Mouse (Mus musculus) cerebellum, adult 18-20 months (tissue): Measurements from ENCODE around the gene 4930544G11Rik.

Experiments used
- DNase-seq, 2 experiments: peaks; one replicate each; pipeline ENCODE4 v3.0.0; 2021

The 4930544G11Rik gene

DNA sequence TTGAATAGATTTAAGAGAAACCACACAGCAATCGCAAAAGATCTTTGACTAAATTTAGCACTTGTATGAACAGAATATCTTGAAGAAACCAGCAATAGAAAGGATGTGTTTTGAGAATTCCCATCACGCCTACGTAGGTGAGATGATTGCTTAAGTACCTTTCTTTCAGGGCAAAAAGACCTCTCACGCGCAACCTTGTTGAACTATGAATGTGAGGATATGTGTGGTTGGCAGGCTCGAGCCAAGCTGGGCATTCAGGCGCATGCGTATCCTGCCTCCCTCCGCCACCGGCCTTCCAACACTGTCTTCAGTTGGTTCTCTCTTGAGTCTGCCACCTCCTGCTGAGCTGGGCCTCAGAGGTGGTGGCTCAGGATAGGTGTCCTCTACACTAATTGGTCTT, at the start of gene 4930544G11Rik:
4930544G11Rik (plus strand) TSS at position 301 of the 400 bp plus-strand sequence.
- DNase-seq = no peak

DNA sequence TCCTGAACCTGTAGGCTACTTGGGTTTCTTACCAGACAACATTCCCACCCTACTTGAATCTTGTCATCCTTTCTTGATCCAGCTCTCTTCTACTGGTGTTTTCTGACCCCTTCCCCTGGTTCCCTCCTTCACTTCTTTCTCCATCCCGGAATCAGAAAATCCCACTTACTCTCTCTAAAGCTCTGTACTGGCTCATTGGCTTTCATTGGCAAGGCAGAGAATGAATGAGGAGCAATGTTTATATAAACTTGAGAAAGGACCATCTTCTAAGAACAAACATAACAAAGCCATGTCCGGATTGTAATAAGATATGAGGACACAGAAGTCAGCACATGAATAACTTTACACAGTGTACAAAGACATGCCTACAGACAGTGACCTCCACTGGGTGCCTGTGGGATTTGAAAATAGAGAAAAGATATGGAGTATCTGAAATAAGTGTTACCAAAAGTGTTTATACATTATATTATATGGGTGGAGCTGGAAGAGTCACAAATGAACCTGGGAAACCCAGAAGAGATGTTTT, 45.7 kb upstream of the 4930544G11Rik start:
- DNase-seq = no peak

DNA sequence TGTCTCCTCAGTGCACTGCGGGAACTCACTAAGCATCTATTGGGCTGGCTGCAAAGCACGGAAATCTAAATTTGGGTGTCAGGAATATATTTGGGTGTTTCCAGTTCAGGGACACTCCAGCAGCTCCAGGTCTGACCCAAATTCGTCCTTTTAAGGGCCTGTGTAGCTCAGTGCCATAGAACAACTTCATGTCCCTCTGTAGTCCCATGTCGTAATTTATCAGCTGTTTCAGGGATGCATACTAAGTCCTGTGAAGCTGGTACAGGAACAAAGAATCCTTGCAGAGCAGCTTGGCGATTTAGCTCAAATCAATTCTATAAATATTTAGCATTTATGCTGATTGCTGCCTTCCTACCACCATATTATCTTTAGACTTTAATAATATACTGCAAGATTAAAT, 37.0 kb upstream of the 4930544G11Rik start:
- no peak for DNase-seq

DNA sequence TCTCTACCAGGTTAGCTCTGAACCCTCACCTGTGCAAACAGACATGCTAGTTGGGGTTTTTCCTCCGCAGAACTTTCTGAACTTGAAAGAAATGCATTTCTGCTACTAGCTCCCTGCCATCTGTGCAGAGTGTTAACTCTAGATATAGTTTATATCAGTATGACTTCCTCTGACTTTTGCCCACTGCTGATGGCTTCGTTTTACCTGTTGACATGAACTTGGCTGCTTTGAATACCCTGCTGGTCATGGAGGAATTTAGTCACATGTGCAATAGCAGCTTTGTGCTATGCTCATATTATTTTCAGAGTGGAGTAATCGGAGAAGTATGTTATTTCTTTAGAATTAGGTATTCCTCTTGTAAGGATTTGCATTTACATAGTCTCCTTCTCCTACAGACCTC, 30.7 kb upstream of the 4930544G11Rik start:
- DNase-seq = no peak

DNA sequence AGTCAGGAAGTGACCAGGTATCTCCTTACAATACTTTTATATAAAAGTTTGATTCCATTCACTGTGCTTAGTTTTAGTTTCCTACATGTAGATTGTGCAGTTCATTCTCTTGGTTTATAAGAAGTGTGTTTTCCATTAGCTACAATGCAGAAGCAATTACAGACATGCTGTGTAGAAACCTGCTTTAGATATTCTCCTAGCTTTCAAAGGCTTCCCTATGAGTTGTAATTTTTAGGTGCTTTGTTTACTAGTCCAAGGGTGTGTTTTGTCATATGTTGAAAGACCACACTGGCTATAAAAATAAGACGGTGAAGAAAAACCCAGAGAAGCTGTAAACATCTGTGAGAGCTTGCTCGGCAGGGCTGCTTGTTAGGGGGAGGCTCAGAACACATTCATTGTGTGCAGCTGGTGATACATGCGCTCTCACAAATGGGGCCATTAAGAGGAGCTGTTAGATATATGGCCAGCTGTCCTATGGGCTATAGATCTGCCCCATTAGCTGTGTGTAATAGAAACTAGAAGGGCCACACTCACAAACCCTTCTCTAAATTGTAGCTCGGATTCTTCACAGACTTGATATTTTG, 28.8 kb upstream of the 4930544G11Rik start:
- no peak for DNase-seq

DNA sequence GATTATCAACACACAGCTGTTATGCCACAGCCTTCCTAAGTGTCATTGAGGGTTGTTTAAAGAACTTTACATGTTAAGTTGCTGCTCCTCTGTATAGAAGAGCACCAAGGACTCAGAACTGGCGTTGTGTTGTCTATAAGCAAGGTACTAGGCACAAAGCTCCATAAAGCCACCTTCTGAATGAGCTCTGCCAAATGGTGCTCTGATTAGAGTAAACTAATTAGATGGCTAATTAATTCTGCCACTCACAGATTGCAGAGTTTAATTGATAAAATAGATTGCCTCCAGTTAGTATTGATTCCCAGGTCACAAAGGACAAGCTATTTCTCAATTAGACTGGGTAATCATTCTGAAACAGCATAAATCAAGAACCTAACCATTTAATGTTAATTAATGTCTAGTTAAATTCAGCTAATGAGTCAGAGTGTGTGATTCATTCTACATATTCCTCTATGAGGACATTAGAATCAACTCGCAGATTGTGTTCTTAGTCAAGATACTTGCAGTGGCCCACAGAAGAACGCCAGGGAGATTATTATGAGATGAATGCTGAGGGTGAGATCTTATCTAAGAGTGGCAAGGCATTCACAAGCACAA, 26.6 kb upstream of the 4930544G11Rik start:
- DNase-seq = no peak

DNA sequence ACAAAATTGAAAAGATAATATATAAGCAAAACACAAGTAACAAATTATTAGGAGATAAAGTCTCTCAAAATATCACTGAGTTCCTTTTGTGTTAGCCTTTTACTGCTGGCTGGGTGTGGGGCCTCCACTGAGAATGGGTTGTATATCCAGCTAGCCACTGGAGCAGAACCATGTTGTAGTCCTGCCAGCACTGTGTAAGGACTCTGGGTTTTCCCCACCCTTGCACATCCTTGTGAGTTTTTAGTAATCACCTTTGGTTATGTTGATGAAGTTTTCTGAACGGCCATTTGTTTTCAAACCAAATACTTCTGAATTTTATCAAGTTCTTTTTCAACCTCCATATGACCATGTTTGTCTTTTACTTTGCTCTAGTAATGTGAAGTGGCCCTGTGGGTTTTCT, 21.9 kb upstream of the 4930544G11Rik start:
- DNase-seq = no peak

DNA sequence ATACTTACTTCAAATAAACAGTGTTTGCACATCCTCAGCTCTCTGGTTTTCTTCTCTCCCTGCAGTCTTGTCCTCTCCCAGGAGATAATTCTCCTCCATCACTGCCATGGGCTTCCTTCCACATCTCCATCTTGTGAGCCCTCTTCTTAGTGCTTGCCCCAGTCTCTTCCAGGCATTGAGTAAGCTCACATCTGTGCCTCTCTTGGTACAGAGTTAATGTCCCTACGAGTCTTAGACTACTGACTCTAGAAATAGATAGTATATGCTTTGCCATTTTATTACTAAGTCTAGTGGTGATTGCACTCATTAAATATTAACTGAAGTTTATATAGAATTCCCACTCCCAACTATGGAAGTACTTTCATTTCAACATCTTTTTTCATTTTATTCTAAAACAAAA, 19.6 kb upstream of the 4930544G11Rik start:
- no peak for DNase-seq

DNA sequence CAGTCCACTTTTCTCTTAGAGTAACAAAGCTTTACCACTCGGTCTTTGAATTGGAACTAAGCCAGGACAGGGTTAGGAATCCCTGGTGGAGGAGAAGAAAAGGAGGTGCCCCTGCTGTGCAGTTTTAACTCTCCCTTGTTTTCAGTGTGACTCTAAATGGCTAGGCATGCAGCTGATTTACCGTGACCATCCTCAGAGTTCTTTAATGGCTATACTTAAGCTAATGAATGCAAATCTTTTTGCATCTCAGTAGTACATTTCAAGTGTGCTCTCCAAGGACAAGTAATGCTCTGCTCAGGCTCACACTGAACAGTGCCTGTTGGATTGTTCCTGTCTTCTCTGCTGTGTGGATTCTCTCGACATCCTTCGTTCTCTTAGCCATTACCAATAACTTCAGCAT, 19.2 kb upstream of the 4930544G11Rik start:
- DNase-seq = no peak

DNA sequence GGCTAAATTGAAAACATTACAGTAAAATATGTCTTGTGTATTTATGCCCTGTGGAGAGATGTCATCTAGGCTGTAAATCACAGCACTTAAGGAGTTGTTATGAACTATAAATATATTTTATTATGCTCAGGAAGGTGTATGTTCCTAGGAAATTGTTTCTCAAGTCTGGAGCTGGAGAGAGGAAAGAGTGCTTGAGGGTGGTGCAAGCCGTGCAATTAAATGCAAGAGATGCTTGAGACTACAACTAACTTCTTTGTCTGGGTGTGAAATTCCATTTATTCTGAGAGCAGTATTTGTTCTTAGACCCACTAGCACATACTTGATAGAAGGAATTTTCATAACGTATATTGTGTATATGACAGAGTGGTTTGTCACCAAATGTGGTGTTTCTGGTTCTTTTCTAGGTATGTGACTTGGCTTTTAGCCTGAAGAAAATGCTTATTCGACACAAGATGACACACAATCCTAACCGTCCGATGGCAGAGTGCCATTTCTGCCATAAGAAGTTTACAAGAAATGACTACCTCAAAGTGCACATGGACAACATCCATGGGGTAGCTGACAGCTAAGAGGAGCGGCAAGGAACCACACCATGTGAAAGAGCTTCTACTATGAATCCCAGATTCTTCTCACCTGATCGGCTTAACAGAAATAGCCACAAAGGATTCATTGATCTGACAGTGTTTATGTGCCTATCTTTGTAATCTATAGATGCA, 16.7 kb upstream of the 4930544G11Rik start:
- DNase-seq = no peak

DNA sequence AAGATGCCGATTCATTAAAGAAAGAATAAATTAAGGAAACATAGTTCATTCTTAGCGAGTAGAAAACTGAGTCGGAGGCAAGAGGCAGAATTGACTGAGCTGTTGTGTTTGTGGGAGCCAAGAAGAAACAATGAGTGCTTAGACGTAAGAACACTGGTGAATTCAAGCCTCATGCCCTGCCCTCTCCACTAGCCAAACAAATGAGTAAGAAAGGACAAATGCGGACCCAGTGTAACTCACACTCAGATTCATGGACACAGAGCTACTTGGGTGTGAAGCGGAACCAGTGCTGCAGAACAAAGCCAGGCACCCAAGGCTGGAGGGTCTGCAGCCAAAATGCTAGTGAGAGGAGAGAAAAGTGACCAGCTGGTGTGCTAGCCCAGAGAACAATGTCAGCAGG, 1.9 kb upstream of the 4930544G11Rik start:
- no peak for DNase-seq

DNA sequence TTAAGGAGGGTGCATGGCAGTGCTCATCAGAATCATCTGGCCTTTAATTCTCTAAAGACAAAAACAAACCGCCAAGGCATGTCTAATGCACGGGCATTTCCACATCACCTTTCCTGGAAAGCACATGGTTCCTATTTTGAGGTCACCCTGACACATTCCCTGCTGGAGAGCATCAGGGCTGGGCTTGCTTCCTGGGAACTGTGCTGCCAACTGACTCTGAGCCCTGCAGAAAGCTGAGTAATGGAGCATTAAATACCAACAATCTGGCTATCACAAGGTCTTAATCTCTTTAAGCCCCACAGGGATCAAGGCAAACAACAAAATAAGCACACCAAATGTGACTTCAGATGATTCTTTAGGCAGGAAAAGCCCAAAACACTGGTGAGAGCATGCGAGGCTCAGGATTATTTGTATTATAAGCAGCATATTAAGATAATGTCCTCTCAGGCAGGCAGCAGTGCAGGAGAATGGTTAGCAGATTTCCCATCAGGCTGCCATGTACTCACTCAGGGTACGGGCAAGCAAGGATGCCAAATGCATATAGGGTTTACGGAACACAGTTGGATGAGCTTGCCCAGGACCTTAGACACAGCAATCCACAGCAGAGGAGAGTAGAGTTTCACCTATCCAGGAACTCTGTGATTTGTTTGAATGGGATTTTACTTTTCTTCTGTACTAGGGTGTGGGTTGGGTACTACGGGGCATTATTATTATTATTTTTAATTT, 17.1 kb downstream of the 4930544G11Rik start:
- peak; percentile 16 to 23 for DNase-seq

DNA sequence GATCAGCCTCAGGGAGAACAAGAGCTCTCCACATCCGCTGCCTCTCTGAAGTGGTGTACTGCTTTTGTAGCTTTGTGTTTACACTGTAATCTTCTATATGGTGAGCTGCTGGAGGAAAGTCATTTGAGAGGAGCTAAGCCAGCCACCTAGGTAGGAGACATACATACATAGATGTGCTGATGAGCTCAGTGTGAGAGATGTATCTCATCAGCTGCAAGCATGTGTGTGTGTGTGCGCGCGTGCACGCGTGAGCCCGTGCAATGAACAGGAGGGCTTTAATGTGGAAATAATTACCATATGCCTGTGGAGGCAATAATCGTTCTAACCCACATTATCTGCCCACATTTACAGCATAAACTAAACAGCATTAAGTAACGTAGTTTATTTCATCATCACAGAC, 18.0 kb downstream of the 4930544G11Rik start:
- no peak for DNase-seq

DNA sequence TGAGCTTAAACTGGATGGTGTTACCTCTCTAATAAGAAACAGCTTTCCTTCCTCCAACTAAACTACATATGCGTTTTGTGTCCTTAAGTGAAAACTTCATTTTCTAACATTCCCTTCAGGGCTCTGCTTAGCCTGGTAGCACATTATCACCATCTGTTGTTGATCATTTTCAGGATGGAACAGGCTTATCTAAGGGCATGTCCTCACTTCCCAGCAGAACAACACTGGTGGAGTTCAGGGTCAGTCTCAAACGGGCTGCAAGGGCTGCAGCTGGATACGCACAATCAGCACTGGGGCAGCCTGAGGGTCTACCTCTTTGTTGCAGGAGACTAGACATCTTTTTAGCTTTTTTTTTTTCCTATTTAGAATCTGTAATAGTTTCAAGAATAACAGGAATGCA, 39.7 kb downstream of the 4930544G11Rik start:
- no peak for DNase-seq

DNA sequence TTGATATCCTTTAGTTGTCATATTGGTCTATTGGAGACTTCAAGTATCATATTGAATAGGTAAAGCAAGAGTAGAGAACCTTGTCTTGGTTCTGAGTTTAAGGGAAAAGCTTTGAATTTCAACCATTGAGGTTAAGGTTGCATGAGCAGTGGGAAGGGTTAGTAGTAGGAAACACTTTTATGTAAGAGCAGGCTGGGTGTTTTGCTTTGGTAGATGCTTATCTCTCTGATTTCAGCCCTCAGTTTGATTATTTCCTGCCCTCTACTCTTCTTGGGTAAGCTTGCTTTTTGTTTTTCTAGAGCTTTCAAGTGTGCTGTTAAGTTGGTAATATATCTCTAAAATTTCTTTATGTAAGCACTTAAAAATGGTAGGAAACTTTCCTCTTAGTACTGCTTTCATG, 45.9 kb downstream of the 4930544G11Rik start:
- DNase-seq = no peak
